Mouse (Mus musculus) gastrocnemius, postnatal 4 days (tissue): ENCODE measurements around the gene Trank1. TPM values are rescaled to one million over a fixed set of nuclear protein-coding genes. Genes with fewer than 3 reads are reported as not detected.

Experiments
- DNase-seq, 2 experiments: peaks; one replicate each; pipeline ENCODE4 v3.0.0; 2021 to 2022; ENCODE audit warnings: low spot score in 2 of 2, mixed read lengths in 2 of 2
- total RNA-seq, 2 experiments: library from RNA; stranded (reverse); gene quantifications; 2 replicates each; pipeline ENCODE4 v1.2.3; 2021

The Trank1 gene
- total RNA-seq, 2 experiments from 2014 or later, result 0.62 to 0.76 TPM

DNA sequence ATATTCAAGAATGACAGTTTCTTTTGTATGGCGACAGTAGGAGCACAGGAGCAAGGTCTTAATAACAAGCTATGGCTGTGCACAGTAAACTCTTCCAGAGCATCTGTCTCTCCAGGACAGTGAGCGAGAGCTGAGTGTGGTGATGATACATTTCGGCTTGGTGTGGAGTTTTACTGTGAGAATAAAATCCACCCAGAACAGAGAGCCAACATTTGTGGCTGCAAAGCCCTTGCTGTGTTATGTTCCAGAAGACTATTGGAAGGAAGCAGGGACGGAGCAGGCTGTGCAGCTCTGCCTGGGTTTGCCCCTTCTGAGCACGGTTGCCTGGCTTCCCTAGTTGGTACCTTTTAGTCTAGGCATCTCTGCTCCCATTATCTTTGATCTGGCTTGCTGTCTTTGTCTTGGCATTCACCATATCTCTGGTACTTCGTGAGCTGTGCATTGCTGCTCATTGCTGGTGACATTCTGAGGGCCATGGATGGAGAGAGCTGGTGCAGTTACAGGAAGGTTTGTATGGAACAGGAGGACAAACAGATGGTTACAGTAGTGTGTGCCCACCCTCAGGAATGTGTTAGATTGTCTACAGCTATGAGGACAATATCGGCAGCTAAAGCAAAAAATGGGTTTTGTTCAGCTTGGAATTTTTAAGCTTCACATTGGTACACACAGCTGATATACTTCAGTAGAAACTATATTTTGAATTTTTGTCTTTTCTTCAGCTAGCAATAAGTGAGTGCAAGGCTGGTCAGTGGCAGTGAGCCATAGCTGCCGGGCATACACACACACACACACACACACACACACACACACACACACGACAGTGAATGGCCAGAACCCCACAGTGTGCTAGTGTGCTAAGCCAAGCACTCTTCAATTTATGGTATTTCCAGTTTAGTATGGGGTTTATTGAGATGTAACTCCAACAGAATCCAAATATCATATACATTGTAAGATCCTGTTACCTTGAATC is 69.8 kb downstream of the Trank1 start:
- DNase-seq, result no peak

DNA sequence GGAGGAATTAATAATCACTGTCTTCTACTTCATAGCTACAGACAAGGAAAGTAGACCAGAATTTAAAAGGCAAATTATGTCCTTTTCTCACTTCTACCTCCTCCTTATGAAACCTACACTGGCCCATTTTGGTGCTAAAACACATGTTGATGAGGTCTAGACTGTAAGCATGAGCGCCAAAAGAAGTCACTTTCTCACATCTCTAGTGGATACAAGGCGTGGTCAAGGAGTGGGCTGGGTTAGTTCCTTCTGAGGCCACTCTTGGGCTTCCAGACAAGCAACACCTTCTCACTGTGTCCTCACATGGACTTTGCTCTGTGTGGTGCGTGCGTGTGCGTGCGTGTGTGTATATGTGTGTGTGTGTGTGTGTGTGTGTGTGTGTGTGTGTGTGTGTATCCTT is 70.9 kb downstream of the Trank1 start:
- DNase-seq, result no peak

DNA sequence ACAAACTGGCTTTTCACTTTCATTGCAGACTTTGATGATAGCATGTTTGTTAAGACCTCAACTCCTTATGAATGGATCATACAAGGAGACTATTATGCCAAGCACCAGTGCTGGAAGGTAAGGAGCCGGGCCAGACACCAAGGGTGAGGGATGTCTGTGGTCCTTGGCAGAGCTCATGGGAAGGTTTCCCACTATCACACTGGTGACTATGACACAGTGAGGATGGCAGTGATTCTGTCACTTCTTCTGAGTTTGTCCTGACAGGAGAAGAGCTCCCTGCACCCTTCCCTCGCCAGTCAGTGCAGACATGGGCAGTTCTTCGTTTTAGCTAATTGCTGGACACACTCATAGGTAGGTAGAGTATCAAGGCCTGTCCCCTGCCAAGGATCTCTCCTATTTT is 71.5 kb downstream of the Trank1 start:
- DNase-seq, result no peak

DNA sequence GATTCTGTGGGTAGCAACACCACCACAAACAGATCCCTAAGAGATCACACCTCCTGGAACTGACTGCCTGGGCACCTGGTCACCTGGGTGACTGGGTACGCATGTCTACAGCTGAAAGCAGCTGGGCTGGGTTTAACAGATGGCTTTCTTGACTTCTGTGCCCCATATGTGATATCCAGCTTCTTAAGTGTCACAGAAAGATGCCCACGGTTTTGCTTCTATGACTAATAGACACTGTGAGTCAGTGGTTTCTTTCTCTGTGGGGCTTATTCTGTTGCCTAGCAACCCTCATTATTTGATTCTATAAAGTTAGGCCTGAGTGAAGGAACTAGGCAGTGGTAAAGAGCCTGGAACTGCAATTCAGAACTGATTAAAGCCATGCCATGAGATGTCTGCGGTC is 72.2 kb downstream of the Trank1 start:
- DNase-seq, result no peak

DNA sequence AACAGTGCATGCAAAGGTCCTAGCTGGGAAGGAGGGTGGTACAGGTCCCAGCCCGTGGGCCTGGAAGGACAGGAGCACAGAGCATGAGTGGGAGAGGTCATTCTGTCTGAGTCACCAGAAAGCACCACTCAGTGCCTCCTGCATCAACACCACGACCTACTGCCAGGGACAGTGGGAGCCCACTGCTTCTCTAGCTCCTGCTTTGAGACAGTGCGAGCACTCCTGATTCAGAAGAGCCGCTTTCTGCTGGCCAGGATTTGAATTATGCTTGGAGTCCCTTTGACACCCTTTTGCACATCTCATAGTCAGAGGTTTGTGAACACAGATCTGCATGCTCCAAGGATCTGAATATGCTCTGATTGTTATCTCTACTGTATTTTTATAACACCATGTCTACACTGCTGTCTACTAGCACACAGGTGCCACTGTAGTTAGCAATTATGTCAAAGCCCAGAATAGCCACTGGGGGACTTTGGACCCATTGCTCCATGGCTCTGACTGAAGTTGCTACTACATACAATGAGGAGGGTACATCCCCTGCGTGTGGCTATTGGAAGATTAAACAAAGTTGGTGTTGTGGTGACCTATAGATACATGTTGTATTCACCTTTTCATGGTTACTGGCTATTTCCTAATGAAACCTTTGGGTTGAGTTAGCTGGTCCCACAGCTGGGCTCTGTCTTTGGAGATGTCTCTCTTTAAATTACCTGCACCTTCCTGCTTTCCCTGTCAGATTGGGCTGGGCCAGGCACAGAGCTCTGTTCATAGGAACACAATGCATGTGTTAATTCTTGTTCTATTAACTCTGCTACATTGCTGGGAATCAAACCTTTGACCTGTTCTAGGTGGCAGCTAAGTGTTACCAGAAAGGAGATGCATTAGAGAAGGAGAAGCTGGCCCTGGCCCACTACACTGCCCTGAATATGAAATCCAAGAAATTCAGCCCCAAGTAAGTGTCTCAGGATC is 74.3 kb downstream of the Trank1 start:
- DNase-seq, result no peak

DNA sequence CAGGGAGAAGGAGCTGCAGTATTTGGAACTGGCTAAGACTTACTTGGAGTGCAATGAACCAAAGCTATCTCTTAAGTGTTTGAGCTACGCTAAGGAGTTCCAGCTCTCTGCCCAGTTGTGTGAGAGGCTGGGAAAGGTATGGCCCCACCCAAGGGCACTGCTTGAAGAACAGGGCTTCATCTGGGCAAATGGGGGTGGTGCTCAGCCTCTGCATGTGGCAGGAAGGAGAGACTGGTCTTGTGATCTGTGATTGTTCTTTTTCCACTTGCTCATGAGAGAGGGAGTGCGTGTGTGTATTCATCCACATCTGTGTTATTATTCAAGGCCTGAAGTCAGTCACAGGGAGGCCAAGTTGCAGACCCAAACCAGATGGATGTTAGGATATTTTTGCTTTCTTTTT is 75.0 kb downstream of the Trank1 start:
- DNase-seq, result no peak

DNA sequence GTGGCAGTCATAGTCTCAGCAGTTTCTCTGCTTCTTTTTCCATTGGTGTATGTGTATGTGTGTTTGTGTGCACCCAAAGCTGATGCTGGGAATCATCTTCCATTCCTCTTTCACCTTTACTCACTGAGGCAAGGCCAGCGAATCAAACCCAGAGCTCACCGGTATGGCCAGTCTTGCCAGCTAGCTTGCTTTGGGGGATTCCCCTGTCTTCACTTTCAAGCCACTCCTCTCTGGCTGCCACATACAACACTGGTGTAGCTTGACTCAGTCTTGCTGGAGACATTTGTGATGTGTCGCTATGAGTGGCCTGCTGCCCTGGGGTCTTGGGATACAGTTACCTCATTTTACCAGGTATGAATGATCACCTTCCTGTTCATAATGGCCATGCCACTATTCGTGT is 76.0 kb downstream of the Trank1 start:
- no peak for DNase-seq

DNA sequence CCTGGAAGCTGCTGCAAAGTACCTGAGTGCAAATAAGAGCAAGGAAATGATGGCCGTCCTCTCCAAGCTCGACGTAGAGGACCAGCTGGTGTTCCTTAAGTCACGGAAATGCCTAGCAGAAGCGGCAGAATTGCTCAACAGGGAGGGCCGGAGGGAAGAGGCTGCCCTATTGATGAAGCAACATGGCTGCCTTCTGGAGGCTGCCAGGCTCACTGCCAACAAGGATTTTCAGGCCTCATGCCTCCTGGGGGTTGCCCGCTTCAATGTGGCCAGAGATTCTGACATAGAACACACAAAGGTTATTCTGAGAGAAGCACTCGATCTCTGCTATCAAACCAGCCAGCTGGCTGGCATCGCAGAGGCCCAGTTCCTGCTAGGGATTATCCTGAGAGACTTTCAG is 78.5 kb downstream of the Trank1 start:
- no peak for DNase-seq

DNA sequence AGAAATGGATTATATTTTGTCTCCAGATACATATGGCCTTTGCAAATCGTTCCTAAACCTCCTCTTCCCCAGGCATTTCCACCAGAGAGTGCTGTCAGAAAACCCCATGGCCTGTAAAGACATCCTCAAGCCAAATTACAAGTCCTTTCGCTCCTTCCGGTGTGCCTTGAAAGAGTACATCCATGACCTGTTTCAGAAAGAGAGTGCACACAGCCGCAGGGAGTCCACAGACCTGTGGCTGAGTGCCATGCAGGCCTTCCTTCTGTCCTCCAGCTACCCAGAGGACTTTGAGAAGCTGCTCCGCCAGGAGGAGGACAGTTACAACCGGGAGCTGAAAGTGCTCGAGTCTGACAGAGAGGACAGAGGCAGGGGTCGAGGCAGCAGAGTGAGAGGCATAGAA is 79.5 kb downstream of the Trank1 start:
- no peak for DNase-seq

DNA sequence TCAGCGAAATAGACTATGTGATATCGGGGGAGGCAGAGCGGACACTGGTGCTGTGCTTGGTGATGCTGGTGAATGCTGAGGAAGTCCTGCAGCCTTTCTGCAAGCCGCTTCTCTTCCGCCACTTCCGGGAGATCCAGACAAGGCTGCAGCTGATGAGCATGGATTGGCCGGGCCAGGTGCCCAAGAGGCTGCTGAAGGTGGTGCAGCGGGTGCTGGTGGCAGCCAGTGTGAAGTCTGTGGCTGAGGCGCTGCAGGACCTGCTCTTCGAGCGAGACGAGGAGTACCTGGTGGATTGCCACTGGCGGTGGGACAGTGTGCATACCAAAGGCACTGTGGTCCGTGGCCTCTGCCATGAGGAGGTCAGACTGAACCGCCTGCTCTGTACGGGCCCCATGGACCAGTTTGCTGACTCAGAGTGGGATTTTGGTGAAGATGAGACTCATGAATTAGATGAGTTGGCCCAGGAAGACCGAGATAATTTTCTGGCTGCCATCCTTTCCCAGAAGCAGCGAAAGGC is 80.4 kb downstream of the Trank1 start:
- no peak for DNase-seq

DNA sequence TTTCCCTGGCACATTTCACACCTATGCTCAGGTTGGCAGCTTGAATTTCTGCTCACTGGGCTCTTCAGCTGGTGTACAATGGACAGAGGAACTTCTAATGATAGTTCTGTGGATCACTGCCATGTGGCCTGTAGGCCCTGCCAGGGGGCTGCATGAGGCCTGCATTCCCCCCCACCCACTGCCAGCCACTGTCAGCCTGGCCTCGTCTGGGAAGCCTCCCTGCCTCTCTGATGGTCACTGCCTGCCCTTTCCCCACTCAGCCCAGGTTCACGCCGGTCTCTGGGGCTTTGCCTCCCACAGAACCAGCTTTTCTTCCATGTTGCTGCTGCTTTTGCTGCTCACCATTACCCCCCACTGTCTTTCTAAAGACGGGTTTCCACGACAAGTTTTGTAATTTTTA is 83.7 kb downstream of the Trank1 start:
- no peak for DNase-seq

DNA sequence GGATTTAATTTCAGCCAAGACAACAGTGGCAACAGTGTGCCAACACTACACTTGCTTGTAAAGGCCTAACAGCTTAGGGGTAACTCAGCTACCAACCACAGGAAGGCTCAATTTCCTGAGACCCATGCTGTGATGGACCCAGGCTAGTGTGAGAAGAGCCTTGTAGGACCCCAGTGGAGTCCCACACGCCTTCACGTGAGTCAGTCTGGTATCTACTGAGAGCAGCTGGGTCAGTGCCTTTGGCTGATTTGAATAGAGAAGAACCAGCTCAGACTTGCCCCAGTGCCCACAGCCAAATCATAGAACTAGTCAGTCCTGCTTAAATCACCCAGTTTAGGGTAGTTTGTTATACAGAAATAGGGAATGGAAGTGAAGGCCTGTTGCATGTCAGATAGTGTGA is 86.5 kb downstream of the Trank1 start:
- DNase-seq, result no peak

DNA sequence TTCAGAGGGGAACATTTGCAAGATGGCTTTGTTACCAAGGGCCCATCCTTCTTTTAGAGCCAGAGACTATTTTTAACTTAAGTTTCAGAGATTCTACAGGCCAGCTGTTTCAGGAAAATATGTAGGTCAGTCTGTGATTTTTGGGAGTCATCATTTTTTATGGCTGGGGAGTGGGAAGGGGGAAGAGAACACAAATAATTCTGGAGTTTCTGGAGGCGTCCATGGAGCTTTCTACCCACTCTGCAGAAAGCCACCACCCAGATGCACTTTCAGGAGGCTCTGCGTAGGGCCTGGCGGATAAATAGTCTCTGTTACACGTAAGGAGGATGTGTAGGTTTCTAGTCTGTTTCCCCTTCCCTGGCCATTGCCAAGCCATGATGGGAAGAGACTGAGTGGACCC is 88.5 kb downstream of the Trank1 start:
- no peak for DNase-seq

DNA sequence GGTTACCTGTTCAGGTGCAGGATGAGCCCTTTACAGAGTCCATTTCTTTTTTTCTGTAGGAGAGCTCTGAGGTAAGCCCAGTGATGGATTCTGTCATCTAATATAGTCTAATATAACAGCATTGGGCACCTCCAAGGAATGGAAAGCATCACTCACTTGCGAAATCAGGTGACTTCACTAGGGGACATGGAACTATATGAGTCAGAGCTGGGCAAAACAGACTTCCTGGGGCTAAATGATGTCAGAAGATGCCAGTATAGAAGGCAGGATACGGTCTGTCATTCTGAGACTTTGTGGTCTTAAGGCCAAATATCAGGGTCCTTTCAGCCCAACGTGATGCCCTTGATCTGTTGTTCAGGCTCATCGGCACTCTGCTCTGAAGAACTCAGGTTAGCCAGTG is 91.6 kb downstream of the Trank1 start:
- DNase-seq, result no peak

DNA sequence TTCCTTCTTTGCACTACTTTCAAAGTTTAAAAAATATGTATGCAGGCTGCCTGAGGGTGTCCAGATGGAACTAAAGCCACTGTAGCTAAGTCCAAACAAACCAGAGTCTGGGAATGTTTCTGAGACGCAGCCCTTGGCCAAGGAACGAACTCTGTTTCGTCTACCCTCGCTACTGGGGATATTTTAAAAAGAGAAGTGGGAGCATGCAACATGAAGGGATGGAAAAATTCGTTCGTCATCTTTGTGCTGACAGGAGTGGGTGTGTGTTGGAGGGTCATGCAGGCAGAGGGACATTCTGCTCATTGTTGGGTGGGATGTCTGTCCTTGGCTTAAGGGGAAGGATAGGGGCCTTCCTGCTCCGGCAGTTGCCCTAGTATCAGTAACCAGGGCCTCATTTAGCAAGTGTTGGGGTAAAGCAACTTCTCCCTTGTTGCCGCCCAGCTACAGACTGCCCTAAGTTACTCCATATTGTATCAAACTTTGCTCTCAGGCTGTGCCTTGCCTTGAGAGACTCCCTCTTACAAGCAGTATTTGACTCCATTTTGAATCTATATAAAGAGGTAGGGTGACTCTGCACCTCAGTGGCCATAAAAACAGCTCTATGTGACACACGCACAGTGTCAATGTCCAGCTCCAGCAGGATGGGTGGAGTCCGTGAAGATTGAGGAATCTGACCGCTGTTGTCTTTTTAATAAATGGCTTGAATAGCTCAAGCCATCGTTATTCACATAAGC is 93.0 kb downstream of the Trank1 start:
- DNase-seq, result no peak

DNA sequence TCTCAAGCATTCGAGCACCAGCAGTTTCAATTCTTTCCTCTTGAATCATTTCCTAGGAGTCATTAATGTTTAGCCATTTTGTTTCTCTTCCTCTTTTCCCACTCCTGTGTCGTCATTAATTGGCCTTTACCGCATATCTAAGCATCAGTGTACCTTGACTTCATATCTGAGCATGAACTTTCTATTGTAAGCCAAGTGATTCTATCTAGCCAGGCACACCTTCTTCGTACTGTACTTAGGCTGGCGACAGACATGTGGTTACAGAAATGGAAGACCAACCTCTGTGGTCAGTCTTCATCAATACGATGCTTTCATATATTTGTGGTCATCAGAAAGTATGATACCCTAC is 93.5 kb downstream of the Trank1 start:
- DNase-seq, result no peak

DNA sequence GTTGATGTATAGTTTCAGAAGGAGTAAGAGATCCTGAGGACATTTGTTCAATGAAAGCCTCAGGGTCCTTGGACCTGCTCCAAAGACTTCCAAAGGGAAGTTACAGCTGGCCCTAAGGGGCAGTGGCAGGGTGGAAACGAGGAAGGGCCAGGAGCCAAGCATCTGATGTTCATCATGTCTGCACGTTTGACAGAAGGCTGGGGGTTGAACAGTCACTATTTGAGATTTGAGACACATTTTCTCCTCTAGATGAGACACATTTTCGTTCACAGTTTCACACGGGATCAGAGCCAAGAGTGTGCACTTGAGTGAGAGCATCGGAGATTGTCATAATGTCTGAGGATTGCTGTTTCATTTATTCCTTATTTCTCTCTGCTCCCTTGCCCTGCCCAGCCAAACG is 96.5 kb downstream of the Trank1 start:
- no peak for DNase-seq

DNA sequence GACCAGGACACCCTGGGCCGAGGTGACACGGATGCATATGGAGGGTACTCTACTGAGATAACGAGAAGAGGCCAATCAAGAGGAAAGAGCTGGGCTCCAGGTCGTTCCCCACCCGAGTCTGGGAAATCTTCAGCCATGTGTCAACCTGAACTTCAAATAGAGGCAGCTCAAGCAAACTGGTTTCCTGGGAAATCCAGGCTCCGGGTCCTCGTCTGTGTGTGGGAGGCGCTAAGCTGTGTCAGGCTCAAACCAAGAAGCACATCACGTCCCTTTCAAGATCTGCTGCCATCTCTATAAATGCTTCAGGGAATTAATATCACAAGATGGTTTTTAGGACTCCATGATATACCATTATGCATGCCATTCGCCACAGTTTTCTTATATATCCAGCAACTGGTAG is 96.9 kb downstream of the Trank1 start:
- no peak for DNase-seq

DNA sequence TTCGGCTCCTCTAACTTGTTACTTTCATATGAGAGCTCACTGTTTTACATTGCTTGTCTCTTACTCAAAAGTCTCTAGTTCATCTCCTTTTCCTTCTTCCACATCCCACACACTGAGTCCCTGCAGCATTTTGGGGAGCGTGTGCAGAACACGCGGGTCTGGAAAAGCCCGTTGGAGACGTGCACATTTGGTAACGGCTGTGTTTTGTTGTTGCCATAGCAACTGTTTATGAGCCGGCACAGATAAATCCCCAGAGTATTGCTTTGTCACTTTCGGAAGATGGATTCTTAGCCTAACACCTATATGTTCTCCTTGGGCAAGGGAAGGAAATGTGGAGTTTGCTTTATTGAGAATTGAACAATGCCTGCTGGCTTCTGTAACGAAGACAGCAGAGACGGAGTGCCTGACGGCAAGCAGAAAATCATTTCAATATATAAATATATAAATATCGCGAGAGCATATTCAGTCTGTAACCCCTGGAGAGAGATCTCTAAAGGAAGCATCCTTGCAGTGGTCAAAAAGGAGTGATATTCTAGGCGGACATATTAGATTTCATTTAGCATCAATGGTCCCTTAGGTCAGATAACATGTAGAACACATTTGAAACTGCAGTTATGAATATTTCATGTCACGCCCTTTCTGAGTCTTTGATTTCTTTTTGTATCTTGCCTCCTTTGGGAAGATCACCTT is 101.1 kb downstream of the Trank1 start:
- DNase-seq, result no peak

DNA sequence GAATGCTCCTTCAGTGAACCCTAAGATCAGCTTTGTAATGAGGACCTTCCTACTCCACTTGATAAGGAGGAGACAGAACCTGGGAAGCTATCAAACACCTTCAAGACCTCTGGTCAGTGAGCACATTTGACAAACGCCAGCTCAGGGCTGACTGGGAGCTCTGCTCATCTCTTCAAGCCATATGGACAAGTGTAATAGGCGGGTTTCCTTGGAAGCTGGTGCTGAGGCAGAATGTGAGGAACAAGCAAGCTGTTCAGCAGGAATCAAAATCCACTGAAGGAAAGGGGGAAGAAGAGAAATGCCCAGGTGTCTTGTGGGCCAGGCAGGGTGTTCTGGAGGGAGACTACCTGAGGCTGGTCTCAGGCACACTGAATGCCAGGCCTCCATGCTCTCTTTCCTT is 110.3 kb downstream of the Trank1 start:
- DNase-seq, result no peak

DNA sequence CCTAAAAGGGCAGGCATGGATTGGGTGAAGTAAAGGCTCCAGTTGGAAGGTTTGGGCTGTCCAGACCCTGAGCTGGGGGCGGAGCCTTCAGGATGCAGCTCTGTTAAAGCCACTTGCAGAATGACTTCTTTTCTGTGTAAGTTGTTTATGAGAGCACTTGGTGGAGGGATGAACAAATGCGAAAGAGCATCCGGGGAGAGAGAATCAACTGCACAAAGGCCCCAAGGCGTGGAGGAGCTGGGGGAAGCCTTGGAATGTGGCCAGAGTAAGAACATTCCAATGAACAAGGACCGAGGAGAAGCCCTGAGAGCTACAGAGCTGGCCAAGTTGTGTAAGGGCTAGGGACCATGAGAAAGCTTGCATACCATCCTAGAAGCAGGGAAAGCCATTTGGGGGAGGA is 111.0 kb downstream of the Trank1 start:
- no peak for DNase-seq
